Mouse (Mus musculus) olfactory bulb, adult 2 months (tissue): Measurements from ENCODE around the gene Zik1. TPM values are rescaled to one million over a fixed set of nuclear protein-coding genes. Genes with fewer than 3 reads are reported as not detected.

Source experiments
- H3K27ac ChIP-seq: fragments of 200-500 bp; 2 replicates; pipeline ENCODE4 v1.5.1; 2012; ENCODE audit warnings: low read depth, low read length; ENCODE audit not compliant: insufficient read depth
- H3K4me1 ChIP-seq: fragments of 200-500 bp; 2 replicates; pipeline ENCODE4 v1.6.1; 2012; ENCODE audit warnings: low read length; ENCODE audit not compliant: control insufficient read depth, insufficient read depth
- H3K4me3 ChIP-seq: fragments of 200-500 bp; 2 replicates; pipeline ENCODE4 v1.5.1; 2012; ENCODE audit warnings: mild to moderate bottlenecking, low read depth, low read length, moderate library complexity; ENCODE audit not compliant: insufficient read depth
- CTCF ChIP-seq: fragments of 200-500 bp; IDR thresholded peaks from 2 replicates; pipeline ENCODE4 v1.5.1; 2012; ENCODE audit warnings: low read depth, mild to moderate bottlenecking, low read length, moderate library complexity; ENCODE audit not compliant: insufficient read depth
- POLR2A ChIP-seq: fragments of 200-500 bp; IDR thresholded peaks from 2 replicates; pipeline ENCODE4 v1.6.1; 2012; ENCODE audit warnings: mild to moderate bottlenecking, low read depth, low read length, moderate library complexity; ENCODE audit not compliant: insufficient read depth
- WGBS: fragments of 180-500 bp; shearing (Covaris S2); methylation state at CpG from one replicate; pipeline ENCODE4 v1.1.7; 2018; 5-methylcytosine and 5-hydroxymethylcytosine counted together
- polyA plus RNA-seq: library from polyadenylated mRNA; stranded (reverse); fragments of >200 nt; gene quantifications from 2 replicates; pipeline ENCODE4 v1.2.4, GENCODE M21; 2012; ENCODE audit warnings: low replicate concordance; ENCODE audit not compliant: missing spikeins, insufficient read depth, insufficient read length

Zik1 gene
- polyA plus RNA-seq, result not detected in 2 replicates

- 0 out of 2 replicates have a peak, but pooled peaks cover 3% of the 10 kb centered on the region for H3K4me1 ChIP-seq
- WGBS, result under 1% methylated on average over 33 of the region's 33 CpGs
- TF ChIP-seq POLR2A, result peak; percentile 40; the same call in 1 of the 2 replicates
- TF ChIP-seq CTCF, result no peak
- H3K4me3 ChIP-seq, result peak within 1 kb of the TSS; percentile 98
- peak within 1 kb of the TSS; percentile 79 for H3K27ac ChIP-seq
Observed at GRCm38 (mm10) chr7:10494786-10495521, at the start of gene Zik1. TSS of gene Zik1 (minus strand) at chr7:10495394.

GRCm38 (mm10) chr7:10495578-10495977 lies 384 bp upstream of the Zik1 start:
- 0 out of 2 replicates have a peak, but pooled peaks cover 3% of the 10 kb centered on the region for H3K4me1 ChIP-seq
- H3K27ac ChIP-seq, result no peak overlapping the region
- TF ChIP-seq CTCF, result no peak
- TF ChIP-seq POLR2A, result no peak

GRCm38 (mm10) chr7:10480588-10481233 lies 14.5 kb downstream of the Zik1 start:
- 73% methylated on average over 18 of the region's 18 CpGs for WGBS
- Histone ChIP-seq H3K4me1 (no peaks in the 10 kb centered on the region), H3K4me3 (peak overlapping the region; percentile 38; the same call in 1 of the 2 replicates), H3K27ac (no peak overlapping the region)
- TF ChIP-seq POLR2A, result no peak
- no peak for TF ChIP-seq CTCF

More at GRCm38 (mm10) chr7:10495578-10495977, 384 bp upstream of the Zik1 start:
- H3K4me3 ChIP-seq, result peak overlapping the region; percentile 98
- WGBS, result 37% methylated on average over 6 of the region's 6 CpGs

GRCm38 (mm10) chr7:10479813-10480212 lies 15.4 kb downstream of the Zik1 start:
- no peak for TF ChIP-seq POLR2A
- no peak for TF ChIP-seq CTCF
- H3K27ac ChIP-seq, result no peak overlapping the region
- no peaks in the 10 kb centered on the region for H3K4me1 ChIP-seq
- no peak overlapping the region for H3K4me3 ChIP-seq

- no peak overlapping the region for H3K4me3 ChIP-seq
- 47% methylated on average over 3 of the region's 3 CpGs for WGBS
- no peak overlapping the region for H3K27ac ChIP-seq
- no peak for TF ChIP-seq POLR2A
- no peaks in the 10 kb centered on the region for H3K4me1 ChIP-seq
Observed at GRCm38 (mm10) chr7:10458166-10458565, 37.0 kb downstream of the Zik1 start.

GRCm38 (mm10) chr7:10443031-10443430 lies 52.2 kb downstream of the Zik1 start, which contains the start of gene Vmn1r67:
TSS of gene Vmn1r67 (plus strand) at chr7:10443331.
- no peak within 1 kb of the TSS for H3K27ac ChIP-seq
- TF ChIP-seq CTCF, result no peak
- TF ChIP-seq POLR2A, result no peak

More at GRCm38 (mm10) chr7:10443031-10443430, 52.2 kb downstream of the Zik1 start, which contains the start of gene Vmn1r67:
- Histone ChIP-seq H3K4me3 (no peak within 1 kb of the TSS), H3K4me1 (no peaks in the 10 kb centered on the region)

Other genes with a start within 250 kb of the Zik1 start
- gene Vmn1r66, start 217.4 kb downstream of the Zik1 start, polyA plus RNA-seq, result not detected in 2 replicates
- gene Vmn1r67, start 52.1 kb downstream of the Zik1 start, polyA plus RNA-seq, result not detected in 2 replicates
- gene Vmn1r68, start 63.1 kb upstream of the Zik1 start, polyA plus RNA-seq, result not detected in 2 replicates
- gene Vmn1r69, start 118.3 kb upstream of the Zik1 start, polyA plus RNA-seq, result not detected in 2 replicates
- gene Vmn1r70, start 136.1 kb upstream of the Zik1 start, polyA plus RNA-seq, result not detected in 2 replicates
- not detected in 2 replicates for gene Nlrp4b, start 192.4 kb upstream of the Zik1 start, polyA plus RNA-seq